Mouse (Mus musculus) C2C12 (cell line): ENCODE measurements at regions not wholly inside any gene's neighbourhood (a gene's known extent, or its start where the extent isn't known, plus 50 kb on each side); places are given as distances from the start of the nearest gene placed in this dataset.

ENCODE experiments used
- CEBPB ChIP-seq: IDR thresholded peaks from one replicate; pipeline ENCODE4 v1.6.1; 2011; ENCODE audit warnings: low read depth, mild to moderate bottlenecking, control low read depth, moderate library complexity
- CTCF ChIP-seq: IDR thresholded peaks from one replicate; pipeline ENCODE4 v1.5.1; 2011; ENCODE audit not compliant: control insufficient read depth, insufficient read depth, insufficient read length
- FOSL1 ChIP-seq: IDR thresholded peaks from one replicate; pipeline ENCODE4 v1.8.0; 2011; ENCODE audit warnings: mild to moderate bottlenecking, low read length; ENCODE audit not compliant: poor library complexity, insufficient read depth, severe bottlenecking
- MAX ChIP-seq: IDR thresholded peaks from one replicate; pipeline ENCODE4 v1.6.1; 2011; ENCODE audit warnings: mild to moderate bottlenecking, control low read depth
- MYOD1 ChIP-seq: IDR thresholded peaks from one replicate; pipeline ENCODE4 v1.6.1; 2011; ENCODE audit warnings: low read depth; ENCODE audit not compliant: control insufficient read depth, insufficient read length
- MYOG ChIP-seq: IDR thresholded peaks from one replicate; pipeline ENCODE4 v1.6.1; 2011; ENCODE audit not compliant: control insufficient read depth, insufficient read length; ENCODE audit errors: extremely low read depth
- USF1 ChIP-seq: IDR thresholded peaks from one replicate; pipeline ENCODE4 v1.6.1; 2011; ENCODE audit warnings: low read depth, mild to moderate bottlenecking, control low read depth, moderate library complexity

DNA sequence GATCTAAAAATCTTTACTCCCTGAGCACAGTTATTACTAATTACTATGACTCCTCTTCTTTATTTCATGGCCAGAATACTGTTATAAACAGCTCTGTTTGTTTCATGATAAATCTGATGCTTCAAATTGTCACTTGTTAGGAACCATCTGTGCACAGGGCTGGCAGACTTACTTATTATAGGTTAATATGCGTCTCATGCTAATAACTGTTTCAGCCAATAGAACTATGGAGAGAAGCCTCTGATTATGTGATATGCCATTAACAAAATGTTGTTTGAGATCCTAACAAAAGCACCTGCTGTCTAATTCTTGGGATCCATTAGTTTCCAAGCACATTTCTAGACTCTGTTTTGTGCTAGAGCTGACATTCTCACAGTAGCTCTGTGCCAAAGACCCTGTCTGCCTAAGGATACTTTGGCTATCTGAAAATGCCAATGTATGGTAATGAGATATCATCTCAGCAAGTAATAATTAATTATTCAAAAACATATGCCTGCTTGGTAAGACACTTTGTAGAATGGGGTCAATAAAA lies 318.1 kb downstream of the Grb14 start:
- TF ChIP-seq CTCF (no peak), MAX (no peak), USF1 (no peak), MYOD1 (no peak), FOSL1 (no peak), MYOG (no peak), CEBPB (no peak)
